Mouse (Mus musculus) central nervous system, embryonic 18 days (tissue): ENCODE data around the gene Lgr6. TPM values are rescaled to one million over a fixed set of nuclear protein-coding genes. Genes with fewer than 3 reads are reported as not detected.

ENCODE experiments used
- polyA plus RNA-seq: library from polyadenylated mRNA; depleted of rRNA; stranded (reverse); fragments of >200 nt; gene quantifications from 2 replicates; pipeline ENCODE4 v1.2.3, GENCODE M21; 2012; rRNA removed

Gene Lgr6
- 0.69 and 0.95 TPM in 2 replicates for polyA plus RNA-seq

GRCm38 (mm10) chr1:135105124-135105523, at the start of gene Lgr6:
Lgr6 (minus strand) TSS chr1:135105276.

GRCm38 (mm10) chr1:135146077-135146945, 41.2 kb upstream of the Lgr6 start, which contains the start of gene Arl8a:
Arl8a (plus strand) TSS chr1:135146824.

GRCm38 (mm10) chr1:135132473-135132872, 27.4 kb upstream of the Lgr6 start, which contains the start of gene Ptpn7:
Ptpn7 (plus strand) TSS chr1:135132700.

GRCm38 (mm10) chr1:134962053-134962803, 142.8 kb downstream of the Lgr6 start, which contains the start of gene Ube2t:
Ube2t (plus strand) TSS chr1:134962565.

GRCm38 (mm10) chr1:134955637-134956176, 149.4 kb downstream of the Lgr6 start, which contains the start of gene Ppp1r12b:
Ppp1r12b (minus strand) TSS chr1:134955942.

Other genes starting within 250 kb of the Lgr6 start
- gene Ppp1r12b, start 149.3 kb downstream of the Lgr6 start, polyA plus RNA-seq = 16.1 and 19.7 TPM in 2 replicates
- 8.8 and 9.0 TPM in 2 replicates for gene Ube2t, start 142.7 kb downstream of the Lgr6 start, polyA plus RNA-seq
- 0.13 and 0.16 TPM in 2 replicates for gene Ptpn7, start 27.4 kb upstream of the Lgr6 start, polyA plus RNA-seq
- gene Arl8a, start 41.5 kb upstream of the Lgr6 start, polyA plus RNA-seq = 448 and 480 TPM in 2 replicates
- 3.6 and 4.9 TPM in 2 replicates for gene Gpr37l1, start 62.4 kb upstream of the Lgr6 start, polyA plus RNA-seq
- 0.21 and 1.3 TPM in 2 replicates for gene Elf3, start 153.3 kb upstream of the Lgr6 start, polyA plus RNA-seq
- 48.3 and 49.5 TPM in 2 replicates for gene Rnpep, start 178.8 kb upstream of the Lgr6 start, polyA plus RNA-seq
- gene Timm17a, start 208.5 kb upstream of the Lgr6 start, polyA plus RNA-seq = 50.9 and 56.6 TPM in 2 replicates
- 0.21 and 0.32 TPM in 2 replicates for gene Lmod1, start 219.5 kb upstream of the Lgr6 start, polyA plus RNA-seq